Comparison of ENCODE assay signal across 8 mouse cellular contexts in genomic region chr17:46247512-46248188, GRCm38 (mm10). TPM values are rescaled to one million over a fixed set of nuclear protein-coding genes. Genes with fewer than 3 reads are reported as not detected.
DNase-seq lines count a peak whose midpoint lies in the region; ATAC-seq and TF ChIP-seq lines count a peak whose summit lies in the region.

Gene Polr1c, minus strand, starts transcription at chr17:46248054.
Gene Yipf3, plus strand, starts transcription at chr17:46248080.

- peak within 1 kb of the TSS; percentile 92 for H3K27ac ChIP-seq in bone marrow, adult 2 months (ENCODE audit: control insufficient read depth, insufficient read depth, low read depth, low read length, poor library complexity)
- peak within 1 kb of the TSS; percentile 67 for H3K27ac ChIP-seq in embryonic facial prominence, embryonic 15.5 days (replicated peaks)
- peak within 1 kb of the TSS; percentile 67; the same call in 1 of the 2 replicates for H3K27ac ChIP-seq in kidney, embryonic 14.5 days (ENCODE audit: low read depth, low read length)
- H3K27ac ChIP-seq in limb, embryonic 15.5 days: peak within 1 kb of the TSS; percentile 83

- H3K9me3 ChIP-seq in embryonic facial prominence, embryonic 15.5 days (replicated peaks): no peaks in the 10 kb centered on the region
- H3K9me3 ChIP-seq in kidney, embryonic 14.5 days (ENCODE audit: control insufficient read depth, low read length): no peaks in the 10 kb centered on the region
- no peaks in the 10 kb centered on the region for H3K9me3 ChIP-seq in limb, embryonic 15.5 days

- peak; percentile 82; the same call in 1 of the 2 replicates for TF ChIP-seq POLR2A in bone marrow, adult 2 months (IDR thresholded peaks at IDR 0.05; ENCODE audit: borderline replicate concordance, control insufficient read depth, low read depth, low read length)

- H3K4me2 ChIP-seq in embryonic facial prominence, embryonic 15.5 days (replicated peaks): peak within 1 kb of the TSS; percentile 86
- peak within 1 kb of the TSS; percentile 87 for H3K4me2 ChIP-seq in kidney, embryonic 14.5 days (replicated peaks; ENCODE audit: low read depth, low read length)
- peak within 1 kb of the TSS; percentile 77 for H3K4me2 ChIP-seq in limb, embryonic 15.5 days

- peaks cover 4% of the 10 kb centered on the region for H3K4me1 ChIP-seq in bone marrow, adult 2 months (ENCODE audit: control insufficient read depth, insufficient read depth, low read length)
- peaks cover 32% of the 10 kb centered on the region for H3K4me1 ChIP-seq in embryonic facial prominence, embryonic 15.5 days
- H3K4me1 ChIP-seq in kidney, embryonic 14.5 days (ENCODE audit: control insufficient read depth, insufficient read depth, low read length): peaks cover 17% of the 10 kb centered on the region
- peaks cover 23% of the 10 kb centered on the region for H3K4me1 ChIP-seq in limb, embryonic 15.5 days

- peak within 1 kb of the TSS; percentile 93 for H3K9ac ChIP-seq in embryonic facial prominence, embryonic 15.5 days
- H3K9ac ChIP-seq in kidney, embryonic 14.5 days (ENCODE audit: low read depth, low read length): peak within 1 kb of the TSS; percentile 95
- peak within 1 kb of the TSS; percentile 98 for H3K9ac ChIP-seq in limb, embryonic 15.5 days

- H3K27me3 ChIP-seq in embryonic facial prominence, embryonic 15.5 days: no peaks in the 10 kb centered on the region
- H3K27me3 ChIP-seq in kidney, embryonic 14.5 days (ENCODE audit: control insufficient read depth, insufficient read depth, low read length): no peaks in the 10 kb centered on the region
- no peaks in the 10 kb centered on the region for H3K27me3 ChIP-seq in limb, embryonic 15.5 days

- TF ChIP-seq CTCF in bone marrow, adult 2 months (IDR thresholded peaks at IDR 0.05; ENCODE audit: control insufficient read depth, insufficient read depth, low read length): no peak; the same call in 1 of the 2 replicates

- H3K36me3 ChIP-seq in embryonic facial prominence, embryonic 15.5 days: peaks cover 70% of the 10 kb centered on the region
- H3K36me3 ChIP-seq in kidney, embryonic 14.5 days (ENCODE audit: control insufficient read depth, insufficient read depth, low read length): peaks cover 69% of the 10 kb centered on the region
- peaks cover 73% of the 10 kb centered on the region for H3K36me3 ChIP-seq in limb, embryonic 15.5 days

- DNase-seq in 416B (ENCODE audit: low read depth): peak; percentile 94
- peak; percentile 95 to 96 for DNase-seq in heart, adult 9 months (ENCODE audit: low spot score in 2 of 2)
- DNase-seq in monocyte, adult 2 months (ENCODE audit: low read depth in 1 of 2, low spot score in 2 of 2): peak; percentile 86 to 90
- peak; percentile 94 to 95 for DNase-seq in spleen, postnatal 36 days (ENCODE audit: low spot score in 2 of 2)

- peak within 1 kb of the TSS; percentile 96 for H3K4me3 ChIP-seq in bone marrow, adult 2 months (replicated peaks; ENCODE audit: control insufficient read depth, low read depth, low read length)
- H3K4me3 ChIP-seq in embryonic facial prominence, embryonic 15.5 days (replicated peaks): peak within 1 kb of the TSS; percentile 90
- peak within 1 kb of the TSS; percentile 99 for H3K4me3 ChIP-seq in kidney, embryonic 14.5 days (ENCODE audit: low read length)
- H3K4me3 ChIP-seq in limb, embryonic 15.5 days: peak within 1 kb of the TSS; percentile 91

- ATAC-seq in embryonic facial prominence, embryonic 15.5 days (ENCODE audit: insufficient number of reproducible peaks, low FRiP score, low TSS enrichment, low read depth): peak; percentile 89
- ATAC-seq in kidney, embryonic 14.5 days (ENCODE audit: low FRiP score, low TSS enrichment): peak; percentile 89
- ATAC-seq in limb, embryonic 15.5 days (ENCODE audit: insufficient number of reproducible peaks, low FRiP score, low TSS enrichment, low read depth): peak; percentile 89

- under 1% methylated on average over 53 of the region's 53 CpGs for whole genome bisulfite sequencing in bone marrow, adult 2 months
- under 1% methylated on average over 53 of the region's 53 CpGs for WGBS in embryonic facial prominence, embryonic 15.5 days
- under 1% methylated on average over 53 of the region's 53 CpGs for WGBS in kidney, embryonic 14.5 days
- under 1% methylated on average over 53 of the region's 53 CpGs for WGBS in limb, embryonic 15.5 days

RNA-seq across cellular contexts. Expression of gene Polr1c, which starts in this region (rescaled TPM):
- polyA plus RNA-seq in bone marrow, adult 2 months (2011; ENCODE audit: insufficient read depth, insufficient read length, low replicate concordance, missing spikeins): 26.6 and 55.4 TPM in 2 replicates
- 81.3 and 83.1 TPM in 2 replicates for polyA plus RNA-seq in embryonic facial prominence, embryonic 15.5 days (2015; fragmentation: Nextera tagmentation; extraction: Ambion mirVana)
- polyA plus RNA-seq in kidney, embryonic 14.5 days (2014; fragmentation: Nextera tagmentation; extraction: Ambion mirVana): 114 and 120 TPM in 2 replicates
- polyA plus RNA-seq in limb, embryonic 15.5 days (2015; fragmentation: Nextera tagmentation; extraction: Ambion mirVana): 75.4 and 76.5 TPM in 2 replicates

RNA-seq across cellular contexts. Expression of gene Yipf3, which starts in this region (rescaled TPM):
- 75.6 and 103 TPM in 2 replicates for polyA plus RNA-seq in bone marrow, adult 2 months (2011; ENCODE audit: insufficient read depth, insufficient read length, low replicate concordance, missing spikeins)
- 141 and 147 TPM in 2 replicates for polyA plus RNA-seq in embryonic facial prominence, embryonic 15.5 days (2015; fragmentation: Nextera tagmentation; extraction: Ambion mirVana)
- 102 and 106 TPM in 2 replicates for polyA plus RNA-seq in kidney, embryonic 14.5 days (2014; fragmentation: Nextera tagmentation; extraction: Ambion mirVana)
- polyA plus RNA-seq in limb, embryonic 15.5 days (2015; fragmentation: Nextera tagmentation; extraction: Ambion mirVana): 133 and 162 TPM in 2 replicates

Comparison
In these comparisons a context has a peak if more than half of its experiments do, and no peak if none do; other contexts are left out.
1. Peak in every context shown above with its lines: DNase-seq, ATAC-seq, H3K4me3 ChIP-seq and H3K27ac ChIP-seq.